Mouse (Mus musculus) lung, embryonic 16.5 days (tissue): ENCODE measurements at regions not wholly inside any gene's neighbourhood (a gene's known extent, or its start where the extent isn't known, plus 50 kb on each side); places are given as distances from the start of the nearest gene placed in this dataset.

Source experiments
- ATAC-seq: fragments of 200-750 bp; cut with Nextera tagmentation; 2 replicates; pipeline ENCODE4 v1.8.0; 2017; ENCODE audit warnings: low read depth, mild to moderate bottlenecking, moderate library complexity
- H3K27ac ChIP-seq: fragments of 300-500 bp; sonication (generic); 2 replicates; pipeline ENCODE4 v1.5.1; 2014; ENCODE audit warnings: mild to moderate bottlenecking, control low read depth, low read length
- H3K27me3 ChIP-seq: fragments of 300-500 bp; sonication (generic); 2 replicates; pipeline ENCODE4 v1.6.1; 2014; ENCODE audit warnings: low read depth, low read length, mixed read lengths; ENCODE audit not compliant: control insufficient read depth, insufficient read depth
- H3K36me3 ChIP-seq: fragments of 300-500 bp; sonication (generic); 2 replicates; pipeline ENCODE4 v1.6.1; 2014; ENCODE audit warnings: low read length; ENCODE audit not compliant: control insufficient read depth, insufficient read depth
- H3K4me1 ChIP-seq: fragments of 300-500 bp; sonication (generic); replicated peaks from 2 replicates; pipeline ENCODE4 v1.6.1; 2014; ENCODE audit warnings: low read length, mixed read lengths; ENCODE audit not compliant: control insufficient read depth, insufficient read depth
- H3K4me2 ChIP-seq: fragments of 300-500 bp; sonication (generic); 2 replicates; pipeline ENCODE4 v1.6.1; 2014; ENCODE audit warnings: low read depth, low read length, control low read depth
- H3K4me3 ChIP-seq: fragments of 300-500 bp; sonication (generic); 2 replicates; pipeline ENCODE4 v1.5.1; 2014; ENCODE audit warnings: mild to moderate bottlenecking, low read length, control low read depth
- H3K9ac ChIP-seq: fragments of 300-500 bp; sonication (generic); 2 replicates; pipeline ENCODE4 v1.6.1; 2014; ENCODE audit warnings: low read length, control low read depth
- H3K9me3 ChIP-seq: fragments of 300-500 bp; sonication (generic); 2 replicates; pipeline ENCODE4 v1.6.1; 2016; ENCODE audit warnings: low read length; ENCODE audit not compliant: control insufficient read depth
- WGBS: fragments of 180-500 bp; shearing (Covaris S2); extraction: QIAGEN DNeasy Blood & Tissue Kit; methylation state at CpG from one replicate; pipeline ENCODE4 v1.1.7; 2014; 5-methylcytosine and 5-hydroxymethylcytosine counted together

DNA sequence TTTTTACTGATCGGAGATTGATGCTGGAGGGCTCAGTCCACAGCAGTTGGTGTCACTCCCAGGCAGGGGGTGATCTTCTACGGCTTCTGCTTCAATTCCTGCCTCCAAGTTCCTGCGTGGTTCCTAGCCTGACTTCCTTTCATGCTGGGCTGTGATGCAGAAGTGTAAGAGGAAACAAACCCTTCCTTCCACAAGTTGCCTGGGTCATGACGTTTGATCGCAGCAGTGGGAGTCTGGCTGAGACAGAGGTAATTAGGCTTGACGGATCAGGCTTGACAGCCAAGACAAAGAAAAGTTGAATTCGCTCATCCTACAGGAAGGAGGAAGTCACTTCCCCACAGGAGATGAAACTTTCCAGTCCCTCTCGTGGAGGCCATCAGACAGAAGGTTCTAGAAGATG is 77.2 kb upstream of the Ralgps2 start:
- no peak for ATAC-seq
- Histone ChIP-seq H3K4me1 (peaks cover 16% of the 10 kb centered on the region), H3K27ac (peak overlapping the region; percentile 9; the same call in 1 of the 2 replicates), H3K9ac (no peak overlapping the region), H3K27me3 (no peaks in the 10 kb centered on the region), H3K4me3 (no peak overlapping the region), H3K4me2 (no peak overlapping the region), H3K36me3 (no peaks in the 10 kb centered on the region), H3K9me3 (no peaks in the 10 kb centered on the region)
- WGBS: 45% methylated on average over 8 of the region's 8 CpGs

GRCm38 (mm10) chr1:157014532-157015497 is 75.4 kb upstream of the Ralgps2 start:
- Histone ChIP-seq H3K27me3 (no peaks in the 10 kb centered on the region), H3K4me3 (no peak overlapping the region), H3K9me3 (no peaks in the 10 kb centered on the region), H3K4me2 (no peak overlapping the region), H3K4me1 (peaks cover 10% of the 10 kb centered on the region), H3K9ac (no peak overlapping the region), H3K27ac (peak overlapping the region; percentile 17; the same call in 1 of the 2 replicates), H3K36me3 (no peaks in the 10 kb centered on the region)
- peak; percentile 5; the same call in 1 of the 2 replicates for ATAC-seq
- WGBS: 65% methylated on average over 17 of the region's 17 CpGs

DNA sequence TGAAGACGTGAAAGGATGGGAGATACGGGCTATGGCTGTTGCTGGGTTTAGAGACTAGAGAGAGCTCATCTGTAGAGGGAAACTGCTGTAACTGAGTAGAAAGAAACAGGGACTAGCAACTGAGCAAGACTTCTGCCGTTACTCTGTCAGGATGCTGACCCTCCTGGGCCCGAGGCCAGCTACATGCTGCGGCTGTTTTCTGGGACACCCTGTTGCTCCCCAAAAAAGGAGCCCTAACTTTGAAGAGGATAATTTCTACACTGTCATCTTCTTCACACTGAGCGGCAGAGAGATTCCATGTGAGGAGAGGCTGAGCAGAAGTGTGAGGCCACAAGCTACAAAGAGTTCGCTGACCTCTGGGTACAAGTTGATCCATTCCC is 74.2 kb upstream of the Ralgps2 start:
- H3K27ac ChIP-seq: peak overlapping the region; percentile 76
- WGBS: 59% methylated on average over 7 of the region's 7 CpGs

GRCm38 (mm10) chr1:157012950-157013668 is 73.7 kb upstream of the Ralgps2 start:
- 22% methylated on average over 7 of the region's 7 CpGs for WGBS

More for the DNA sequence above, 74.2 kb upstream of the Ralgps2 start:
- Histone ChIP-seq H3K9ac (no peak overlapping the region), H3K4me3 (no peak overlapping the region), H3K4me2 (no peak overlapping the region), H3K27me3 (no peaks in the 10 kb centered on the region), H3K9me3 (no peaks in the 10 kb centered on the region), H3K36me3 (no peaks in the 10 kb centered on the region), H3K4me1 (peaks cover 10% of the 10 kb centered on the region)
- ATAC-seq: no peak

DNA sequence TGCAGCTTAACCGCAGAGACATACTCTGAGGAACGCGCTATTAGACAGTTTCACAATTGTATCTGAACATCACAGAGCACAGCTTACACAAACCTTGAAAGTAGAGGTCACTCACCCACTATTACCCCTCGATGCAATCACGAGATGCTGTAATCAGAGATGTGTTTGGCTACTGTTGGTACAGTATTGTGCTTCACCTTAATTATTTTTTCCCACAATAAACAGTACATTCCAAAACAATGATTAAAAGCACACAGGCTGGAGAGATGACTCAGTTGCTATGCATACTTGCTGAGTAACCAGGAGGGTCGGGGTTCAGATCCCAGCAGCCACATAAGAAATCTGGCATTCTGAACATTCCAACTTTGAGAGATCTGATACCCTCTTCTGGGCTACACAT is 71.8 kb upstream of the Ralgps2 start:
- no peak overlapping the region for H3K9ac ChIP-seq
- no peak for ATAC-seq
- H3K36me3 ChIP-seq: no peaks in the 10 kb centered on the region
- no peaks in the 10 kb centered on the region for H3K27me3 ChIP-seq
- no peaks in the 10 kb centered on the region for H3K9me3 ChIP-seq
- H3K4me1 ChIP-seq: peaks cover 13% of the 10 kb centered on the region
- H3K4me2 ChIP-seq: no peak overlapping the region
- H3K27ac ChIP-seq: no peak overlapping the region
- H3K4me3 ChIP-seq: no peak overlapping the region
- 81% methylated on average over 6 of the region's 6 CpGs for WGBS

More at GRCm38 (mm10) chr1:157012950-157013668, 73.7 kb upstream of the Ralgps2 start:
- no peaks in the 10 kb centered on the region for H3K27me3 ChIP-seq
- H3K9ac ChIP-seq: no peak overlapping the region
- peak; percentile 44 for ATAC-seq
- no peaks in the 10 kb centered on the region for H3K36me3 ChIP-seq
- H3K4me3 ChIP-seq: no peak overlapping the region
- peaks cover 10% of the 10 kb centered on the region for H3K4me1 ChIP-seq
- H3K27ac ChIP-seq: peak overlapping the region; percentile 76
- H3K4me2 ChIP-seq: no peak overlapping the region
- no peaks in the 10 kb centered on the region for H3K9me3 ChIP-seq

DNA sequence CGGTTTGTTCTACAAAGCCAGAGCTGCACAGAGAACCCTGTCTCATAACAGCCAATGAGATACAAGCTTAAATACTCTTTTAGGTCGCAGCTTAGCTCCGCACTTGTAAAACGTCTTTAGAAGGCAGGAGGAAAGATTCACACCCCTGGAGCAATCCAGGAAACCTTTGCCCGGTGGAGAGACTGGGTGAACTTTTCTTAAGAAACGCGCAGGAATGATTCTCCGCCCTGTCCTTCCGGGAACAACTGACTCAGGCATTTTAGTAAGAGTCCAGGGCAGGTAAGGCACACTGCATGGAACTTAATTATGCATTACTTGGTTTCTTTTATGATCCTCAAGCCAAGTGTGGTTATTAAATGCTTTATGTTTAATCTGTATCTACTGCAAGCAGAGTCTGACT is 70.0 kb upstream of the Ralgps2 start:
- no peak overlapping the region for H3K9ac ChIP-seq
- no peak overlapping the region for H3K4me3 ChIP-seq
- no peak for ATAC-seq
- H3K4me2 ChIP-seq: no peak overlapping the region
- H3K4me1 ChIP-seq: peaks cover 5% of the 10 kb centered on the region; the same call in 1 of the 2 replicates
- 62% methylated on average over 9 of the region's 9 CpGs for WGBS
- H3K27me3 ChIP-seq: no peaks in the 10 kb centered on the region
- no peaks in the 10 kb centered on the region for H3K9me3 ChIP-seq
- no peaks in the 10 kb centered on the region for H3K36me3 ChIP-seq
- peak overlapping the region; percentile 51 for H3K27ac ChIP-seq

- no peaks in the 10 kb centered on the region for H3K36me3 ChIP-seq
- peak overlapping the region; percentile 79 for H3K27ac ChIP-seq
- H3K4me1 ChIP-seq: peaks cover 3% of the 10 kb centered on the region; the same call in 1 of the 2 replicates
- no peak overlapping the region for H3K9ac ChIP-seq
- peak; percentile 93 for ATAC-seq
- 0 out of 2 replicates have a peak overlapping the region, but pooled peaks have one; percentile 6 for H3K4me2 ChIP-seq
- H3K27me3 ChIP-seq: no peaks in the 10 kb centered on the region
- H3K4me3 ChIP-seq: no peak overlapping the region
- 48% methylated on average over 4 of the region's 4 CpGs for WGBS
- no peaks in the 10 kb centered on the region for H3K9me3 ChIP-seq
Measured at GRCm38 (mm10) chr1:157007891-157008730, 68.7 kb upstream of the Ralgps2 start.

DNA sequence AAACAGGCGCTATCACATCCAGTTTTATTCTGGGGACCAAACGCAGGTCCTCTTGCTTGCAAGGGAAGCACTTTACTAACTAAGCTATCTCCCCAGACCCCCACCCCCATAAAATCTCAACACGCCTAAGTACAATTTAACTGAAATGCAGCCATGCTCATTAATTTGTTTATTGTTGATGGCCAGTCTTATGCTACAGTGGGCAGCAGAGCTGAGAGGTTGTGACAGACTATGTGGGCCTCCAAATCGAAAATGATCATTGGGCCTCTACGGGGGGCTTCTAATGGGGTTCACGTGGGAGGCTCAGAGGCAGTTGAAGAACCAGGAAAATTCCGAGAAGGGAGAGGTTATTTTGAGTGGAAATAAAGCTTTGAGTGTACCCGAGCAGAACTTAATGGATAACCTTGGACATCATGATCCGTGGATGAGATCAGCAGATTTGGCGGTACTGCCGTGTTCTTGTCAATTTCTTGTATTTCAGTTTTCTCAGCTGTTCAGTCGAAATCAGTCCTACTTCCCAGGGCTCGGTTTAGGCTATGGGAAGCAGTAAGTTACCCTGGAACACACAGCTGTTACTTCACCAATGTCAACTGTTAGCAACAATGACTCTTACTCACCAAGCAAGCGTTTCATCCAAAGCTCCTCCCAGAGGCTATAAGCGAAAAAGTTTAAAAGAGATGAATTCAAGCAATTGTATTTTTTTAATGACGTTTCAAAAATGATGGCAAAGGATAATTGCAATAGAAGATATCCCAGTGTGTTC is 65.1 kb upstream of the Ralgps2 start:
- Histone ChIP-seq H3K27ac (no peak overlapping the region), H3K9me3 (no peaks in the 10 kb centered on the region), H3K4me1 (peaks cover 10% of the 10 kb centered on the region), H3K4me3 (no peak overlapping the region), H3K9ac (no peak overlapping the region), H3K4me2 (no peak overlapping the region), H3K36me3 (no peaks in the 10 kb centered on the region), H3K27me3 (no peaks in the 10 kb centered on the region)
- 78% methylated on average over 16 of the region's 16 CpGs for WGBS
- no peak for ATAC-seq
